Mouse (Mus musculus) olfactory bulb, adult 2 months (tissue): ENCODE data around the gene Igf1.

Experiments used
- CTCF ChIP-seq: fragments of 200-500 bp; IDR thresholded peaks from 2 replicates; pipeline ENCODE4 v1.5.1; 2012; ENCODE audit warnings: low read depth, mild to moderate bottlenecking, low read length, moderate library complexity; ENCODE audit not compliant: insufficient read depth
- POLR2A ChIP-seq: fragments of 200-500 bp; IDR thresholded peaks from 2 replicates; pipeline ENCODE4 v1.6.1; 2012; ENCODE audit warnings: mild to moderate bottlenecking, low read depth, low read length, moderate library complexity; ENCODE audit not compliant: insufficient read depth

GRCm38 (mm10) chr10:87869151-87869550 lies 11.1 kb downstream of the Igf1 start:
- TF ChIP-seq CTCF (no peak), POLR2A (no peak)
